Mouse (Mus musculus): ENCODE data around the gene Eftud2.

- no peak for TF ChIP-seq ZC3H11A (IDR thresholded peaks at IDR 0.05; ENCODE audit: borderline replicate concordance, low read depth, low read length)
- TF ChIP-seq CHD2 (IDR thresholded peaks at IDR 0.05; ENCODE audit: low read depth, low read length), result 0 out of 2 replicates have a peak, but pooled peaks have one; percentile 2
- no peak for TF ChIP-seq HCFC1 (IDR thresholded peaks at IDR 0.05; ENCODE audit: borderline replicate concordance, insufficient read depth, low read length)
- TF ChIP-seq ZNF384 (IDR thresholded peaks at IDR 0.05; ENCODE audit: low read depth, low read length), result no peak
- TF ChIP-seq MAFK (IDR thresholded peaks at IDR 0.05; ENCODE audit: insufficient read depth, low read depth, low read length), result no peak
Measured at GRCm38 (mm10) chr11:102901199-102901598, 20.4 kb upstream of the Eftud2 start.

Data from ES-E14 (cell line).